Mouse (Mus musculus): ENCODE measurements around the gene Gm10382. TPM values are rescaled to one million over a fixed set of nuclear protein-coding genes. Genes with fewer than 3 reads are reported as not detected.
"Not testable (repeated sequence)": the region's sequence is repeated elsewhere in the genome, so short reads cannot be mapped to it uniquely, and the experiment has no call there.

Gm10382 gene
- polyA plus RNA-seq, 1 experiment = 2.2 TPM

DNA sequence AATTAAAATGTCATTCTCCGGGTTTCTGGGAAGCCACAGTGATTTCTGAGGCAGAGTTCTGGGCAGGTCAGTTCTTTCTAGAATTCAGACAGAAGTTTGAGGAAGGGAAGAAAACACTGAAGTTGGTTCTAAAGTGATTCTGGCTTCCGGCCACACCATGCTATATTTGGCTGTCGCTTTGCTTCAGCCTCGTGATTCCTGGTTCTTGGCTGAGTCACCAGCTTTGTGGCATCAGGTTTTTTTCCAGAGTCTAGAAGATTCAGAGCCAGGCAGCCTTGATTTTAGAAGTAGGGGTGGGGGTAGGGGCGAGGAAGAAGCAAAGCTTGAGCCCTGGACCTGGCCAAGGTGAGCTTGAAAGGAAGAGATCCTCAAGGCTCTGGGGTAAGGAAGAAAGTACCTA lies 2.5 kb downstream of the Gm10382 start:
- Histone ChIP-seq H3K79me2 (ENCODE audit: control insufficient read depth, insufficient read depth) (peaks cover 30% of the 10 kb centered on the region), H3K79me3 (ENCODE audit: low read depth) (peaks cover 17% of the 10 kb centered on the region), H3K36me3 (ENCODE audit: control insufficient read depth, insufficient read depth) (peaks cover 12% of the 10 kb centered on the region), H3K27me3 (ENCODE audit: control insufficient read depth, insufficient read depth, insufficient read length) (no peaks in the 10 kb centered on the region), H3K4me3 (ENCODE audit: insufficient read depth, poor library complexity, severe bottlenecking) (no peak overlapping the region), H3ac (ENCODE audit: control insufficient read depth, insufficient read length, low read depth) (no peak overlapping the region)
- TF ChIP-seq MYOG (IDR thresholded peaks at IDR 0.05; ENCODE audit: control insufficient read depth, extremely low read depth, insufficient read length) (no peak), USF1 (IDR thresholded peaks at IDR 0.05; ENCODE audit: low read depth) (peak; percentile 71), MAX (IDR thresholded peaks at IDR 0.05) (peak; percentile 91), FOSL1 (IDR thresholded peaks at IDR 0.05; ENCODE audit: insufficient read depth, low read length, poor library complexity, severe bottlenecking) (peak; percentile 30)

DNA sequence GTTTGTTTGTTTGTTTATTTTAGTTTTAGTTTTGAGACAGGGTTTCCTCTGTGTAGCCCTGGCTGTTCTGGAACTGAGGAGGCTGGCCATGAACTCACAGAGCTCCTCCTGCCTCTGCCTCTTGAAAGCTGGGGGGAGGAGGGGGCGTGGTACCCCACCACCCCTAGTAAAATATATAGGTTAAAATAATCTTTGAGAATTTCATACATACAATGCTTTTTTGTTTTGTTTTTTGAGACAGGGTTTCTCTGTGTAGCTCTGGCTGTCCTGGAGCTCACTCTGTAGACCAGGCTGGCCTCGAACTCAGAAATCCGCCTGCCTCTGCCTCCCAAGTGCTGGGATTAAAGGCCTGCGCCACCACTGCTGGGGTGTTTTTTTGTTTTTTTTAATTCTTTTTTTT lies 3.1 kb downstream of the Gm10382 start:
- Histone ChIP-seq H3K4me3 (ENCODE audit: insufficient read depth, poor library complexity, severe bottlenecking) (peak overlapping the region; percentile 11), H3K79me3 (ENCODE audit: low read depth) (peaks cover 17% of the 10 kb centered on the region), H3K79me2 (ENCODE audit: control insufficient read depth, insufficient read depth) (peaks cover 30% of the 10 kb centered on the region), H3K36me3 (ENCODE audit: control insufficient read depth, insufficient read depth) (peaks cover 12% of the 10 kb centered on the region)
- not testable (repeated sequence) for H3ac ChIP-seq (ENCODE audit: control insufficient read depth, insufficient read length, low read depth); H3K27me3 ChIP-seq (ENCODE audit: control insufficient read depth, insufficient read depth, insufficient read length)

GRCm38 (mm10) chr5:125392618-125392976 lies 3.5 kb downstream of the Gm10382 start:
- H3K79me3 ChIP-seq (ENCODE audit: low read depth) = peaks cover 17% of the 10 kb centered on the region
- no peaks in the 10 kb centered on the region for H3K27me3 ChIP-seq (ENCODE audit: control insufficient read depth, insufficient read depth, insufficient read length)
- H3K36me3 ChIP-seq (ENCODE audit: control insufficient read depth, insufficient read depth) = peaks cover 12% of the 10 kb centered on the region
- H3ac ChIP-seq (ENCODE audit: control insufficient read depth, insufficient read length, low read depth) = no peak overlapping the region
- H3K4me3 ChIP-seq (ENCODE audit: insufficient read depth, poor library complexity, severe bottlenecking) = no peak overlapping the region
- TF ChIP-seq CTCF (IDR thresholded peaks at IDR 0.05; ENCODE audit: control insufficient read depth, insufficient read depth, insufficient read length) = no peak
- TF ChIP-seq CEBPB (IDR thresholded peaks at IDR 0.05; ENCODE audit: low read depth) = no peak
- no peak for TF ChIP-seq MYOD1 (IDR thresholded peaks at IDR 0.05; ENCODE audit: control insufficient read depth, insufficient read length, low read depth)
- TF ChIP-seq USF1 (IDR thresholded peaks at IDR 0.05; ENCODE audit: low read depth) = no peak
- TF ChIP-seq MAX (IDR thresholded peaks at IDR 0.05) = no peak
- no peak for TF ChIP-seq FOSL1 (IDR thresholded peaks at IDR 0.05; ENCODE audit: insufficient read depth, low read length, poor library complexity, severe bottlenecking)
- TF ChIP-seq MYOG (IDR thresholded peaks at IDR 0.05; ENCODE audit: control insufficient read depth, extremely low read depth, insufficient read length) = no peak
- peaks cover 30% of the 10 kb centered on the region for H3K79me2 ChIP-seq (ENCODE audit: control insufficient read depth, insufficient read depth)

DNA sequence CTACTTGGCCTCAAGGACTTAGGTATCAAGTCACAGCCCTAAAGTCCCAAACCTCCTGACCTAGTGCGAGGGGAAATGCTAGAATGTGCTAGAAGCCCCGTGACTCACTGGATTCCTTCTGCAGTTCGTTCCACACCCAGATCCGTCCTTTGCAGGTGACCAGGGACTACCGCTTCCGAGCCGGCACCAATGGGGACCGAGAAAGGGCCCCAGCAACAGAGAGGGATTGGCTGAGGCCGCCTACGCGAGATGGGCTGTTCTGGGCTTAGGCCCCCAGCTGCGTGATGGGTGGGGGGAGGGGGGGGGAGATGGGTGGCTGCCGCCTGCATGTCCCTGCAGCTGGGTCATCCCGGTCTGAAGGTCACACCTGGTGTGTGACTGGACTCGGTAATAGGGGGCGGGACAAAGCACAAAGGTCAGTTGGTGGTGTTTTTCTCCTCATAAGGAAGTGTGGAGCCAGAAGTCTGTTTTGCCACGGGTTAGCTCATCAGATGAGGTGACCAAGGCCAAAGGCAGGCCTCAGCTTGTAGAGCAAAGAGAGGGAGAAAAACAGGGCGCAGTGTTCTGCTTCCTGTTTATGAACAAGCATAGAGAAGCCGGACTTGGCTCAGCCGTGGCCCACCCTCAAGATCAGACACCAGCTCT lies 4.0 kb downstream of the Gm10382 start:
- H3K27me3 ChIP-seq (ENCODE audit: control insufficient read depth, insufficient read depth, insufficient read length) = no peaks in the 10 kb centered on the region
- peaks cover 10% of the 10 kb centered on the region for H3K36me3 ChIP-seq (ENCODE audit: control insufficient read depth, insufficient read depth)
- H3ac ChIP-seq (ENCODE audit: control insufficient read depth, insufficient read length, low read depth) = peak overlapping the region; percentile 29
- H3K79me3 ChIP-seq (ENCODE audit: low read depth) = peaks cover 16% of the 10 kb centered on the region
- no peak overlapping the region for H3K4me3 ChIP-seq (ENCODE audit: insufficient read depth, poor library complexity, severe bottlenecking)
- H3K79me2 ChIP-seq (ENCODE audit: control insufficient read depth, insufficient read depth) = peaks cover 27% of the 10 kb centered on the region
- peak; percentile 40 for TF ChIP-seq USF1 (IDR thresholded peaks at IDR 0.05; ENCODE audit: low read depth)
- peak; percentile 73 for TF ChIP-seq MYOD1 (IDR thresholded peaks at IDR 0.05; ENCODE audit: control insufficient read depth, insufficient read length, low read depth)
- peak; percentile 41 for TF ChIP-seq FOSL1 (IDR thresholded peaks at IDR 0.05; ENCODE audit: insufficient read depth, low read length, poor library complexity, severe bottlenecking)
- no peak for TF ChIP-seq MYOG (IDR thresholded peaks at IDR 0.05; ENCODE audit: control insufficient read depth, extremely low read depth, insufficient read length)
- peak; percentile 18 for TF ChIP-seq MAX (IDR thresholded peaks at IDR 0.05)

GRCm38 (mm10) chr5:125393622-125394603 lies 4.8 kb downstream of the Gm10382 start:
- peaks cover 19% of the 10 kb centered on the region for H3K79me2 ChIP-seq (ENCODE audit: control insufficient read depth, insufficient read depth)
- H3K4me3 ChIP-seq (ENCODE audit: insufficient read depth, poor library complexity, severe bottlenecking) = peak overlapping the region; percentile 21
- peak overlapping the region; percentile 41 for H3ac ChIP-seq (ENCODE audit: control insufficient read depth, insufficient read length, low read depth)
- peaks cover 8% of the 10 kb centered on the region for H3K79me3 ChIP-seq (ENCODE audit: low read depth)
- no peaks in the 10 kb centered on the region for H3K27me3 ChIP-seq (ENCODE audit: control insufficient read depth, insufficient read depth, insufficient read length)
- H3K36me3 ChIP-seq (ENCODE audit: control insufficient read depth, insufficient read depth) = peaks cover 2% of the 10 kb centered on the region
- TF ChIP-seq MYOG (IDR thresholded peaks at IDR 0.05; ENCODE audit: control insufficient read depth, extremely low read depth, insufficient read length) = no peak
- TF ChIP-seq USF1 (IDR thresholded peaks at IDR 0.05; ENCODE audit: low read depth) = peak; percentile 2
- peak; percentile 53 for TF ChIP-seq MAX (IDR thresholded peaks at IDR 0.05)

GRCm38 (mm10) chr5:125395008-125395407 lies 5.9 kb downstream of the Gm10382 start:
- H3K4me3 ChIP-seq (ENCODE audit: insufficient read depth, poor library complexity, severe bottlenecking) = no peak overlapping the region
- TF ChIP-seq MYOD1 (IDR thresholded peaks at IDR 0.05; ENCODE audit: control insufficient read depth, insufficient read length, low read depth) (no peak), USF1 (IDR thresholded peaks at IDR 0.05; ENCODE audit: low read depth) (peak; percentile 80), MAX (IDR thresholded peaks at IDR 0.05) (no peak)
- no peak overlapping the region for H3ac ChIP-seq (ENCODE audit: control insufficient read depth, insufficient read length, low read depth)
- no peaks in the 10 kb centered on the region for H3K36me3 ChIP-seq (ENCODE audit: control insufficient read depth, insufficient read depth)
- no peaks in the 10 kb centered on the region for H3K27me3 ChIP-seq (ENCODE audit: control insufficient read depth, insufficient read depth, insufficient read length)
- H3K79me3 ChIP-seq (ENCODE audit: low read depth) = peaks cover 2% of the 10 kb centered on the region
- peaks cover 11% of the 10 kb centered on the region for H3K79me2 ChIP-seq (ENCODE audit: control insufficient read depth, insufficient read depth)
